Mouse (Mus musculus): ENCODE data around the gene Nfia. TPM values are rescaled to one million over a fixed set of nuclear protein-coding genes. Genes with fewer than 3 reads are reported as not detected.

Gene Nfia
- polyA plus RNA-seq, 1 experiment from 2014 or later, result 27.6 TPM

DNA sequence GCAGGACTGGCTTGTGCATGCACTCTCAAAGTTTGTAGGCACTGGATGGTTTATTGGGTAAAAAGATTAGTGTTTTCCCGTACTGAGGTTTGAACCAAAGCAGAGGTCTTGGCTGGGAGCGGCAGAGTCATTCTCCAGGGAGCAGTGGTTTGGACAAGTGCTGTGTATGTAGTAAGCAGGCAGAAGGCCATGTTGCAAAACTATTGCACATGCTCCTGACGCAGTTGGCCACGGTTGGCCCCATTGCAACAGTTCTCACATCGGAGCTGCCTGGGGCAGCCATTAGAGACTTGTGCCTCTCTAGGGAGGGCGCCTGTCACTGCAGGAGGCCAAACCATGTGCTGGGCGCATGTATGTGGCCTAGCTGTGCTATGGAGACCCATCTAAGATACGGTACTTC lies 331.6 kb downstream of the Nfia start:
- Histone ChIP-seq H3K9ac (ENCODE audit: low read length) (no peak overlapping the region), H3K4me3 (ENCODE audit: low read depth, low read length) (no peak overlapping the region), H3K9me3 (ENCODE audit: control insufficient read depth, low read length) (no peaks in the 10 kb centered on the region), H3K4me1 (ENCODE audit: control insufficient read depth, insufficient read depth, low read length) (peaks cover 79% of the 10 kb centered on the region), H3K4me2 (ENCODE audit: low read depth, severe bottlenecking) (no peak overlapping the region), H3K27me3 (ENCODE audit: control insufficient read depth, insufficient read depth, low read length) (no peaks in the 10 kb centered on the region), H3K36me3 (ENCODE audit: control insufficient read depth, insufficient read depth, low read length) (no peaks in the 10 kb centered on the region), H3K27ac (replicated peaks; ENCODE audit: low read depth, low read length) (peak overlapping the region; percentile 59; the same call in 1 of the 2 replicates)
- 73% methylated on average over 8 of the region's 8 CpGs for WGBS
- DNase-seq (ENCODE audit: low spot score) (peak; percentile 25), ATAC-seq (ENCODE audit: insufficient number of reproducible peaks, low FRiP score, low TSS enrichment, low read depth) (no peak)

DNA sequence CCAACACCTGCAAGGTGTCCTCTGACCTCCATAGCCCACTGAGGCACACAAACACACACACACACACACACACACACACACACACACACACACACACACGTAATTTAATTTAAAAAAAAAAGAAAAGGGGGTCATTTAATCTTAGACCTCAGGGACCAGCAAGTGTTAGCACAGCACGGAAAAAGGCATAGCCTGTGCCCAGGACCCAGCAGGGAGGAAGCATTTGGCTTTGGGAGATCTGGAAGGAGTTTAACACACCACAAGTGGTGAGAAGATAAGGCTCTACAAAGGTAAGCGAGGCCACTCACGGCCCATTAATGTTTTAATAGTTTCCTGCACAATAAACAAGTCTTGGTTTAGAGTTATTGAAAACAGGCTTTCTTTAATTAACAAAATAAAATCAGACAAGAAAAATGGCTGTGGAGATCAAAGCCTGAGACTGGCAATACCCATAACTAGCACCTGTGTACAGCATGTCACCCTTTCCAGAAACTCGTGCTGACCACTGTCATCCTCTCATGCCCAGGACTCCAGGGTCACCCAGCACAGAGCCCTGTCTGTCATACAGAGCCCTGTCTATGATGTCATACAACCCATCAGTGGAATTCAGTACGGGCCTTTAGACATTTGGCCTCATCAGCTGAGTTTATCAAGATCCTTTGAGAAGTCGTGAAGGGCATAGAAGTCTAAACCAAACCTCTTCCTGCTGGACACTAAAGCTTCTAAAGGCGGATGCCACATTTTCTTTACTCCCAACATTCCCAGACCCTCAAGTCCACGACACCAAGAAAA lies 332.6 kb downstream of the Nfia start:
- H3K4me2 ChIP-seq (ENCODE audit: low read depth, severe bottlenecking), result no peak overlapping the region; the same call in 1 of the 2 replicates
- H3K27me3 ChIP-seq (ENCODE audit: control insufficient read depth, insufficient read depth, low read length), result no peaks in the 10 kb centered on the region
- H3K4me3 ChIP-seq (ENCODE audit: low read depth, low read length), result no peak overlapping the region
- H3K9ac ChIP-seq (ENCODE audit: low read length), result no peak overlapping the region
- peak overlapping the region; percentile 94; the same call in 1 of the 2 replicates for H3K27ac ChIP-seq (replicated peaks; ENCODE audit: low read depth, low read length)
- H3K9me3 ChIP-seq (ENCODE audit: control insufficient read depth, low read length), result no peaks in the 10 kb centered on the region
- no peaks in the 10 kb centered on the region for H3K36me3 ChIP-seq (ENCODE audit: control insufficient read depth, insufficient read depth, low read length)
- DNase-seq (ENCODE audit: low spot score) (peak; percentile 49), ATAC-seq (ENCODE audit: insufficient number of reproducible peaks, low FRiP score, low TSS enrichment, low read depth) (no peak)
- peaks cover 73% of the 10 kb centered on the region for H3K4me1 ChIP-seq (ENCODE audit: control insufficient read depth, insufficient read depth, low read length)
- WGBS, result 19% methylated on average over 9 of the region's 9 CpGs

DNA sequence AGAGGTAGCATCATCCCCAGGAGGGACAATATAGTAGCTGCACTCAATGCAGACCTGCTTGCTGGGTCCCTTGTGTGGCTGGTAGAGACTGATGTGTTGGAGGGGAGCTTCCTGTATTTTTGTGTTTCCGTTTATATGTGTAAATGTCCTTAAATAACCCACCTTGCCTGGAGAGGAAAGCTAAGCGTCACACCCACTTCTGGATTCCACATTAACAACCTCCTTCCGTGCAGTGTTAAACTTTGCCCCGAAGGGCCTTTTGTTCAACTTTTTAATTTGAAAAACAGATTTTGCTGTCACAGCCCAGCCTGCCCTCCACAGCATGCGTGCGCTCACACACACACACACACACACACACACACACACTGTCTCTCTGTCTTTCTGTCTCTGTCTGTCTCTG lies 333.4 kb downstream of the Nfia start:
- Histone ChIP-seq H3K9ac (ENCODE audit: low read length) (no peak overlapping the region), H3K27me3 (ENCODE audit: control insufficient read depth, insufficient read depth, low read length) (no peaks in the 10 kb centered on the region)

DNA sequence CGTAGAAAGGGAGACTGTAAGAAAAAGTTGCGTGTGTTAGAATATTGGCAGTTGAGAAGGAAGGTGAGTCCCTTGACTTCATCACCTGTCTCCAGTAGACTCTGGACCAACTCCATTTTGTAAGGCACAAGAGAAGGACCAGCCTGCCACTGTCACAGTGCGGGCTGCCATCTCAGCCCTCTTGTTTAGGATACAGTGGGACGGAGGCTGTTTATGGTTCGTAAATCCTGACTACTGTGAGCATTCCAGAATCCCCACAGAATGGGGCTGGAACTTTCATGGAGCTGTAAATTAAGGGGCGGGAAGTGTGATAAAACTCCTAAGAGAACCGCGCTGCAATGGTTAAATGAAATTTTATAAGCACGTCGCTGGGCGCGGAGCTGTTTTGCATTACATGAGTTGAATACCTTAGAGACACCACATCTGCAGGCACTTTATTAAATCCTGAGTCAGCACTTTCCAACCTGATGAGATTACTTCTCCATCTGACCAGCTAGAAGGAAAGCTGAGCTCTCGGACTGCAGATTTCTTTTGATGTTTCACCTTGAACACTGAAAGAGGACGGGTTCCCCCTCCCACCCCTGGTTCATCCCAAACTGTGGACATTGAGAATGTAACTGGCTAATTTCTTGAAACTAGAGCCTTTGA lies 334.0 kb downstream of the Nfia start:
- DNase-seq (ENCODE audit: low spot score) (peak; percentile 85), ATAC-seq (ENCODE audit: insufficient number of reproducible peaks, low FRiP score, low TSS enrichment, low read depth) (peak; percentile 29; the same call in 1 of the 2 replicates)
- 6% methylated on average over 14 of the region's 14 CpGs for WGBS
- Histone ChIP-seq H3K27me3 (ENCODE audit: control insufficient read depth, insufficient read depth, low read length) (no peaks in the 10 kb centered on the region), H3K9me3 (ENCODE audit: control insufficient read depth, low read length) (no peaks in the 10 kb centered on the region), H3K27ac (replicated peaks; ENCODE audit: low read depth, low read length) (peak overlapping the region; percentile 94), H3K4me2 (ENCODE audit: low read depth, severe bottlenecking) (peak overlapping the region; percentile 30), H3K36me3 (ENCODE audit: control insufficient read depth, insufficient read depth, low read length) (no peaks in the 10 kb centered on the region), H3K4me3 (ENCODE audit: low read depth, low read length) (no peak overlapping the region), H3K4me1 (ENCODE audit: control insufficient read depth, insufficient read depth, low read length) (peaks cover 59% of the 10 kb centered on the region), H3K9ac (ENCODE audit: low read length) (no peak overlapping the region; the same call in 1 of the 2 replicates)

More for the DNA sequence above, 333.4 kb downstream of the Nfia start:
- Histone ChIP-seq H3K4me3 (ENCODE audit: low read depth, low read length) (no peak overlapping the region), H3K36me3 (ENCODE audit: control insufficient read depth, insufficient read depth, low read length) (no peaks in the 10 kb centered on the region), H3K27ac (replicated peaks; ENCODE audit: low read depth, low read length) (peak overlapping the region; percentile 94), H3K4me1 (ENCODE audit: control insufficient read depth, insufficient read depth, low read length) (peaks cover 65% of the 10 kb centered on the region), H3K9me3 (ENCODE audit: control insufficient read depth, low read length) (no peaks in the 10 kb centered on the region), H3K4me2 (ENCODE audit: low read depth, severe bottlenecking) (peak overlapping the region; percentile 30)
- ATAC-seq (ENCODE audit: insufficient number of reproducible peaks, low FRiP score, low TSS enrichment, low read depth) (no peak), DNase-seq (ENCODE audit: low spot score) (peak; percentile 54)
- 8% methylated on average over 6 of the region's 6 CpGs for WGBS

DNA sequence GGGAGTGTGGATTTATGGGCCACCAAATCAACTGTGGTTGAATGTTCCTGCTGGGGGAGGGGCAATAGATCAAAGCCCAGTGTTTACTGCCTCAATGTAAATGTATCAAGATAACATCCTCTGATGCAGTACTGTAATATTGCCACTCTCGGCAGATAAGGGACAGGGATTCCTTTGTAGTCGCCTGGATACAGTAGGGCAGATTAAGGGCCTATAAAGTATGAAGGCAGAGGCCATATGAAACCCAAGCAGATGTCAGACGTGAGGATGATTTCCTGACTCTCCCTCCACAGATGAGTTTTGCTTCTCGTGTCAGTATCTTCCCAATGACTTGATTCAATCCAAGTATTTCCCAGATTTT lies 334.5 kb downstream of the Nfia start:
- ATAC-seq (ENCODE audit: insufficient number of reproducible peaks, low FRiP score, low TSS enrichment, low read depth), result 0 out of 2 replicates have a peak, but pooled peaks have one; percentile 1
- Histone ChIP-seq H3K27ac (replicated peaks; ENCODE audit: low read depth, low read length) (peak overlapping the region; percentile 94), H3K9ac (ENCODE audit: low read length) (no peak overlapping the region; the same call in 1 of the 2 replicates), H3K4me3 (ENCODE audit: low read depth, low read length) (no peak overlapping the region), H3K36me3 (ENCODE audit: control insufficient read depth, insufficient read depth, low read length) (no peaks in the 10 kb centered on the region), H3K4me1 (ENCODE audit: control insufficient read depth, insufficient read depth, low read length) (peaks cover 55% of the 10 kb centered on the region), H3K27me3 (ENCODE audit: control insufficient read depth, insufficient read depth, low read length) (no peaks in the 10 kb centered on the region), H3K4me2 (ENCODE audit: low read depth, severe bottlenecking) (peak overlapping the region; percentile 30; the same call in 1 of the 2 replicates), H3K9me3 (ENCODE audit: control insufficient read depth, low read length) (no peaks in the 10 kb centered on the region)
- WGBS, result 1% methylated on average over 4 of the region's 4 CpGs
- DNase-seq (ENCODE audit: low spot score), result no peak

DNA sequence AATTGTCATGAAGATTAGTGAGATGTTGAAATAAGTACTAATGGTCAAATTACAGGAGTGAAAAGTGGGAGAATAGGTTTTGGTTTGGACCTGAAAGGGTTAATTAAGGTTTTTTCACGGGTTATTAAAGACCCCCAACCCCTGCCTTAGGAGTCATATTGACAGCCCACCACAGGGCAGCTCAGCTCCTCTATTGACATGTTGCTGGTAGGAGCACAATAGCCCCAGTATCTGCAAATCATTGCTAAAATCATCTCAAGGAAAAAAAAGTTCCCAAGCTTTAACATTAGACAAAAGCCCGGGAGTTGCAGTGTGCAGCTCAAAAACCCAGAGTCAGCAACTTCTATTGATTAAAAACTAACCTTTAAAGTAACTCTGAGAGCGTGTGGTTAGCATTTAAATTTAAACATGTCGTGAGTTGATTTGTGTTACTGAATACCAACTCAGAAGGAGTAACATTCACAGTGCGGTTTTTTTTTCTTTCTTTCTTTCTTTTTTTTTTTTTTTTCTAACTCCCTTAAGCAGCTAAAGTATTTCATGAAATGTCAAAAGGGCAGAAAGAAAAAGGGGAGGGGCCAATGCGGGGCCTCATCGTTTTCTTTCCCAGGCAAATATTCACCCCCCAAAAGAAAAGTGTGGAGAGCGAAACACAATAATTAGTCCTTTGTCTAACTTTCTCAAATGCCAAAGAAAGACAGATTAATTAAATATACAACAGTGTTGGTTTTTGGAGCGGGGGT lies 335.6 kb downstream of the Nfia start:
- 6% methylated on average over 9 of the region's 9 CpGs for WGBS
- H3K36me3 ChIP-seq (ENCODE audit: control insufficient read depth, insufficient read depth, low read length), result no peaks in the 10 kb centered on the region
- no peak overlapping the region for H3K4me3 ChIP-seq (ENCODE audit: low read depth, low read length)
- peak overlapping the region; percentile 94 for H3K27ac ChIP-seq (replicated peaks; ENCODE audit: low read depth, low read length)
- ATAC-seq (ENCODE audit: insufficient number of reproducible peaks, low FRiP score, low TSS enrichment, low read depth) (no peak), DNase-seq (ENCODE audit: low spot score) (no peak)
- no peak overlapping the region for H3K9ac ChIP-seq (ENCODE audit: low read length)
- H3K4me1 ChIP-seq (ENCODE audit: control insufficient read depth, insufficient read depth, low read length), result peaks cover 47% of the 10 kb centered on the region
- H3K27me3 ChIP-seq (ENCODE audit: control insufficient read depth, insufficient read depth, low read length), result no peaks in the 10 kb centered on the region
- no peak overlapping the region for H3K4me2 ChIP-seq (ENCODE audit: low read depth, severe bottlenecking)
- no peaks in the 10 kb centered on the region for H3K9me3 ChIP-seq (ENCODE audit: control insufficient read depth, low read length)

GRCm38 (mm10) chr4:98108676-98109016 lies 336.1 kb downstream of the Nfia start:
- peak; percentile 84 for ATAC-seq (ENCODE audit: insufficient number of reproducible peaks, low FRiP score, low TSS enrichment, low read depth)
- Histone ChIP-seq H3K9me3 (ENCODE audit: control insufficient read depth, low read length) (no peaks in the 10 kb centered on the region), H3K27me3 (ENCODE audit: control insufficient read depth, insufficient read depth, low read length) (no peaks in the 10 kb centered on the region), H3K4me2 (ENCODE audit: low read depth, severe bottlenecking) (no peak overlapping the region), H3K4me3 (ENCODE audit: low read depth, low read length) (no peak overlapping the region), H3K9ac (ENCODE audit: low read length) (no peak overlapping the region), H3K36me3 (ENCODE audit: control insufficient read depth, insufficient read depth, low read length) (no peaks in the 10 kb centered on the region), H3K27ac (replicated peaks; ENCODE audit: low read depth, low read length) (peak overlapping the region; percentile 94), H3K4me1 (ENCODE audit: control insufficient read depth, insufficient read depth, low read length) (peaks cover 43% of the 10 kb centered on the region)
- WGBS, result 3% methylated on average over 4 of the region's 4 CpGs
- DNase-seq (ENCODE audit: low spot score), result peak; percentile 82

GRCm38 (mm10) chr4:98109064-98109463 lies 336.5 kb downstream of the Nfia start:
- 6% methylated on average over 7 of the region's 7 CpGs for WGBS
- no peak overlapping the region for H3K4me3 ChIP-seq (ENCODE audit: low read depth, low read length)
- peaks cover 39% of the 10 kb centered on the region for H3K4me1 ChIP-seq (ENCODE audit: control insufficient read depth, insufficient read depth, low read length)
- H3K4me2 ChIP-seq (ENCODE audit: low read depth, severe bottlenecking), result no peak overlapping the region
- H3K27me3 ChIP-seq (ENCODE audit: control insufficient read depth, insufficient read depth, low read length), result no peaks in the 10 kb centered on the region
- H3K9ac ChIP-seq (ENCODE audit: low read length), result no peak overlapping the region
- no peaks in the 10 kb centered on the region for H3K9me3 ChIP-seq (ENCODE audit: control insufficient read depth, low read length)
- peak overlapping the region; percentile 94 for H3K27ac ChIP-seq (replicated peaks; ENCODE audit: low read depth, low read length)
- H3K36me3 ChIP-seq (ENCODE audit: control insufficient read depth, insufficient read depth, low read length), result no peaks in the 10 kb centered on the region
- DNase-seq (ENCODE audit: low spot score), result peak; percentile 78
- no peak for ATAC-seq (ENCODE audit: insufficient number of reproducible peaks, low FRiP score, low TSS enrichment, low read depth)

All from limb, embryonic 11.5 days (tissue).